In genomic region chr14:114953070-114953665, GRCm38 (mm10) we compare ENCODE assay signal across 19 mouse cellular contexts.
DNase-seq lines count a peak whose midpoint lies in the region; ATAC-seq and TF ChIP-seq lines count a peak whose summit lies in the region.
"Had no signal": no experiment of that assay in that cellular context is flagged by ENCODE, and none has a peak within 500 bp of the region (broad histone marks: within the 10 kb centered on the region; RNA-seq: fewer than 3 reads in every experiment).

No protein-coding gene starts in this region.

- 38% methylated on average over 4 of the region's 4 CpGs for WGBS in heart, embryonic 10.5 days
- WGBS in midbrain, embryonic 10.5 days: 34% methylated on average over 4 of the region's 4 CpGs
- WGBS in midbrain, embryonic 15.5 days: 44% methylated on average over 4 of the region's 4 CpGs
- WGBS in cerebellum, adult 2 months: 47% methylated on average over 4 of the region's 4 CpGs

- no peak overlapping the region for H3K4me2 ChIP-seq in midbrain, embryonic 15.5 days
- H3K4me2 ChIP-seq: liver, embryonic 13.5 days; midbrain, embryonic 12.5 days had no signal

- no peak for TF ChIP-seq CTCF in cerebellum, adult 2 months (IDR thresholded peaks at IDR 0.05; ENCODE audit: borderline replicate concordance, insufficient read depth, low read depth, low read length)

- H3K9ac ChIP-seq in midbrain, embryonic 15.5 days: no peak overlapping the region
- H3K9ac ChIP-seq: forebrain, postnatal 0 days; liver, embryonic 13.5 days; midbrain, embryonic 12.5 days had no signal

- peak overlapping the region; percentile 32; the same call in 1 of the 2 replicates for H3K27ac ChIP-seq in heart, embryonic 10.5 days
- peak overlapping the region; percentile 79 for H3K27ac ChIP-seq in midbrain, embryonic 10.5 days (replicated peaks)
- no peak overlapping the region for H3K27ac ChIP-seq in midbrain, embryonic 15.5 days
- H3K27ac ChIP-seq in cerebellum, adult 2 months (ENCODE audit: insufficient read depth, low read length): no peak overlapping the region
- H3K27ac ChIP-seq: liver, embryonic 13.5 days; midbrain, embryonic 12.5 days had no signal

- no peak for DNase-seq in heart, embryonic 10.5 days (ENCODE audit: low spot score)
- no peak for DNase-seq in heart, postnatal 14 days
- no peak for DNase-seq in midbrain, embryonic 10.5 days (ENCODE audit: low spot score)
- peak; percentile 26 for DNase-seq in kidney, postnatal 14 days
- no peak for DNase-seq in cerebellum, postnatal 10 days
- no peak for DNase-seq in cerebellum, adult 2 months
- DNase-seq: forebrain, postnatal 0 days; gastrocnemius, postnatal 14 days; heart, postnatal 36 days; layer of hippocampus, adult 9-11 months; liver, embryonic 13.5 days; right cerebral cortex, postnatal 14 days; thymus, postnatal 36 days had no signal

- H3K4me3 ChIP-seq in heart, embryonic 10.5 days: no peak overlapping the region
- H3K4me3 ChIP-seq in midbrain, embryonic 10.5 days: no peak overlapping the region
- H3K4me3 ChIP-seq in midbrain, embryonic 15.5 days: no peak overlapping the region
- H3K4me3 ChIP-seq in cerebellum, adult 2 months (replicated peaks; ENCODE audit: insufficient read depth, low read depth, low read length): no peak overlapping the region
- H3K4me3 ChIP-seq: liver, embryonic 13.5 days; midbrain, embryonic 12.5 days had no signal

- intact Hi-C loops in heart, postnatal 14 days (cut with DNase I): no loop called here

- peaks cover 34% of the 10 kb centered on the region for H3K4me1 ChIP-seq in heart, embryonic 10.5 days
- peaks cover 73% of the 10 kb centered on the region for H3K4me1 ChIP-seq in midbrain, embryonic 10.5 days
- 0 out of 2 replicates have a peak, but pooled peaks cover 5% of the 10 kb centered on the region for H3K4me1 ChIP-seq in midbrain, embryonic 15.5 days
- no peaks in the 10 kb centered on the region for H3K4me1 ChIP-seq in cerebellum, adult 2 months (ENCODE audit: control insufficient read depth, insufficient read depth, low read length)

- no peaks in the 10 kb centered on the region for H3K36me3 ChIP-seq in heart, embryonic 10.5 days
- no peaks in the 10 kb centered on the region for H3K36me3 ChIP-seq in midbrain, embryonic 10.5 days
- no peaks in the 10 kb centered on the region for H3K36me3 ChIP-seq in midbrain, embryonic 15.5 days (replicated peaks)
- H3K36me3 ChIP-seq: liver, embryonic 13.5 days; midbrain, embryonic 12.5 days had no signal

- TF ChIP-seq POLR2A in cerebellum, adult 2 months (IDR thresholded peaks at IDR 0.05; ENCODE audit: borderline replicate concordance, insufficient read depth, low read length): no peak

- H3K27me3 ChIP-seq in heart, embryonic 10.5 days (ENCODE audit: insufficient read depth, poor library complexity, severe bottlenecking): no peaks in the 10 kb centered on the region
- no peaks in the 10 kb centered on the region for H3K27me3 ChIP-seq in midbrain, embryonic 10.5 days (ENCODE audit: low read depth, poor library complexity, severe bottlenecking)
- no peaks in the 10 kb centered on the region for H3K27me3 ChIP-seq in midbrain, embryonic 15.5 days (replicated peaks)
- H3K27me3 ChIP-seq in cerebellum, adult 2 months (ENCODE audit: control insufficient read depth, insufficient read depth, low read length): no peaks in the 10 kb centered on the region
- H3K27me3 ChIP-seq: liver, embryonic 13.5 days; midbrain, embryonic 12.5 days had no signal

- no peak for ATAC-seq in midbrain, embryonic 15.5 days (replicated peaks)
- ATAC-seq in megakaryocyte progenitor cell, adult 5-6 weeks (replicated peaks; ENCODE audit: poor library complexity): 0 out of 2 replicates have a peak, but pooled peaks have one; percentile 21
- ATAC-seq: activated CD4-positive, CD25-positive, alpha-beta regulatory T cell, adult 4 months; forebrain, postnatal 0 days; inflammation-experienced regulatory T-cells, adult 6 months; lung, postnatal 0 days had no signal

- H3K9me3 ChIP-seq in heart, embryonic 10.5 days: no peaks in the 10 kb centered on the region
- H3K9me3 ChIP-seq in midbrain, embryonic 10.5 days (replicated peaks): no peaks in the 10 kb centered on the region
- H3K9me3 ChIP-seq in midbrain, embryonic 15.5 days: no peaks in the 10 kb centered on the region
- H3K9me3 ChIP-seq: liver, embryonic 13.5 days; midbrain, embryonic 12.5 days had no signal

Comparison
In these comparisons a context has a peak if more than half of its experiments do, and no peak if none do; other contexts are left out.
1. H3K27ac ChIP-seq: peak in heart, embryonic 10.5 days (single experiment) and midbrain, embryonic 10.5 days (single experiment); none in midbrain, embryonic 15.5 days (single experiment) and cerebellum, adult 2 months (single experiment).